Mouse (Mus musculus): ENCODE data around the gene Spns1. TPM values are rescaled to one million over a fixed set of nuclear protein-coding genes. Genes with fewer than 3 reads are reported as not detected.
"Not testable (repeated sequence)": the region's sequence is repeated elsewhere in the genome, so short reads cannot be mapped to it uniquely, and the experiment has no call there.

Gene Spns1
- total RNA-seq, 2 experiments from 2014 or later = 22.9 to 23.3 TPM

DNA sequence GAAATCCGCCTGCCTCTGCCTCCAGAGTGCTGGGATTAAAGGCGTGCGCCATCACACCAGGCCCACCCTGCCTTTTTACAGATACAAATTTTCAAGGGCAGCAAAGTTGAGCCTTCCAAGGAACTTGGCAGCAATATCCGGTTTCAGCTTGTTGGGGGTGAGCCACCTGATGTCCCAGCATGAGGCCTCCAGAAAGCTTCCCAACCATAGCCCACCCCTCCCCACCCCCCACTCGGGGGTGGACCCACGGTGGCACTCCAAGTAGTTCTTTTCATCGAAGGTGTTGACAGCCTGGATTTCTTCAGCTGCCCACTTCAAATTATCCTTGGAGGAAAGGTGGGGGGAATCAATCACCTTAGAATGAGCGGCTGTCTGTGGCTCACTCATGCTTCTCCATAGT, 38.3 kb downstream of the Spns1 start:
- DNase-seq = no peak

- no peak for DNase-seq
These were observed 41.7 kb downstream of the Spns1 start for GRCm38 (mm10) chr7:126335556-126335955.

- no peak for DNase-seq
These were observed 44.6 kb downstream of the Spns1 start for GRCm38 (mm10) chr7:126332691-126333090.

GRCm38 (mm10) chr7:126330693-126331092, 46.6 kb downstream of the Spns1 start:
- DNase-seq = no peak

DNA sequence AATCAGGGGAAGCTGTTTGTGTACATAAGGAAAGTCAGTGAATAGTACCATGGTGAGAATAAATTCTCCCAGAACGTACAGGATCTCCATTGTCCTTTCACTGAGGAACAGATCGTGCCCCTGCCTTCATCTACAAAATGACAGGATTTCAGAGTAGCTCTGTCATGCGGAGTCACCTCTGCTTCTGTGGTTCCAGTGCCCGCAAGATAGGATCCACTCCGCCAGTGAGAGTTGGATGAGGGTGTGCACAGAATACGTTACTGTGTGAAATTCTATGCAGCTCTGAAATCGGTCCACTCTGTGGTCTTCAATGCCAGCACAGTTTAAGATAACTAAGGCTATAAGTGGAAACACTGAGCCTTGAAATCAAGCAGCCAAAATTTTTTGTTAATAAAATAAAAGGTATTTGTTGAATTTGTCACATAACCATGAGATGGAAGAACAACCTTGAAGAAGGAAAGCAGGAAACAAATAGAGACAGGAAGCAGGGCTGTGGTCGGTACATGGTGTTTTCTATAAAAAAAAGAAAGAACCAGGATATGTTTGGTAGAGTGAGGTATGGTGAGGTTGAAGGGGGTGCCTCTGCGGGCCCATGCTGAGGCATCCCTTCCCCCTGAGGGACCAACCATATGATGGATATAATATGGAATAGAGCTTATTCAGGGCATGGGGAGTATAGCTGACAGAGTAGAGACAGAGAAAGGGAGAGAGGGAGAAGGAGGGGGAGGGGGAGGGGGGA, 47.2 kb downstream of the Spns1 start:
- no peak for DNase-seq

DNA sequence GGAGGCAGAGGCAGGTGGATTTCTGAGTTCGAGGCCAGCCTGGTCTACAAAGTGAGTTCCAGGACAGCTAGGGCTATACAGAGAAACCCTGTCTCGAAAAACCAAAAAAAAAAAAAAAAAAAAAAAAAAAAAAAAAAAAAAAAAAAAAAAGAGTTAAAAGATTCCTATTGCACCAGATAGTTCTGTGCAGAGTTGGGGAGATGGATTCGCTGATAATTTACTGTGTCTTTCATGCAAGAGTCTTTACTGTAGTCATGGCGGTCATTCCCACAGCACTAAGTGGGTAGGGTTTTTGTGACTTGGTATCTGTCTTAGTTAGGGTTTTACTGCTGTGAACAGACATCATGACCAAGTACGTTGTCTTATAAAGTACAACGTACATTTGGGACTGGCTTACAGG, 48.4 kb downstream of the Spns1 start:
- DNase-seq = not testable (repeated sequence)

DNA sequence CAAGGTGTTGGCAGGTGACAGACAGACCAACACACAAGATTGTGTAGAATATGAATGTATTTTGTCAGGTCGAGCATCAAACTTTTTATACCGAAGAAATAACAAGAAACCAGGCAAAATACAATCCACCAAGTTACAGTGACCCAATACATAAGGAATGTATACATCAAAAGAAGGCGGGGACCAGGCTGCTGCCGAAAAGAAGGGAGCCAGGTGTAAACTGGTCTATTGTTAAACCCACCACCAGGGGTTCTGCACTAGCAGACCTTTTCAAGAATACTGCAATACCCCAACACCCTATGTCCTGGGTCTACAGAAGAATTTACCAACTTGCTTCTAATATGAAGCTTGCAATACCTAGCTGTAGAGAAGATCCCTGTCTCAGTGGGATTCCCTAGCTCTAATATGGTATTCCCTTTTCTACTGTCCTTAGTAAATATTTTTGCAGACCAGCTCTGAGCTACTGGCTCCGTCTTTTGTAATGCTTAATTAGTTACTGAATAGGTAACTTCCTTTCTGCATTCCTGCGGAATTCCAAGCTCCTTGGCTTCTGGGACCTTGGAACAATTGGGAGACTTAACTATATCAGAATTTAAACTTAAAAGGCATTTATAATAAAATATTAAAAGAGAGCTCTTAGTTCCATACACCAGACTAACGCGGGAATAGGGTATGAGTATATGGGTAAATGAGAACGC, 51.5 kb downstream of the Spns1 start:
- not testable (repeated sequence) for DNase-seq

- DNase-seq = no peak
These were observed 52.5 kb downstream of the Spns1 start for GRCm38 (mm10) chr7:126324791-126325190.

GRCm38 (mm10) chr7:126323729-126324128, 53.5 kb downstream of the Spns1 start:
- peak; percentile 21 for DNase-seq

Small RNA genes lying within 50 kb of the gene (microRNA-seq; reads per million reads assigned to microRNA genes)
- 0 reads per million in 2 experiments for gene Mir7058 (ENCODE audit: borderline replicate concordance in 2 of 2)

Other genes starting within 250 kb of the Spns1 start
- 10 to 100 TPM; 15.8 to 16.0 TPM for gene Xpo6, start 176.9 kb downstream of the Spns1 start, total RNA-seq (2021)
- 10 to 100 TPM; 22.2 to 25.0 TPM for gene Sbk1, start 104.8 kb downstream of the Spns1 start, total RNA-seq (2021)
- under 1 TPM in 1 of 2 experiments, not detected in 1; 0.43 TPM for gene Lat, start 7.9 kb downstream of the Spns1 start, total RNA-seq (2021)
- 1 to 10 TPM; 2.8 to 3.2 TPM for gene Nfatc2ip, start 19.3 kb upstream of the Spns1 start, total RNA-seq (2021)
- gene Cd19, start 37.4 kb upstream of the Spns1 start, total RNA-seq (2021) = under 1 TPM in 1 of 2 experiments, not detected in 1; 0.48 TPM
- 10 to 100 TPM; 11.2 to 14.6 TPM for gene Rabep2, start 51.3 kb upstream of the Spns1 start, total RNA-seq (2021)
- gene Atp2a1, start 85.7 kb upstream of the Spns1 start, total RNA-seq (2021) = over 10,000 TPM; 22,501 to 25,220 TPM
- gene Sh2b1, start 98.0 kb upstream of the Spns1 start, total RNA-seq (2021) = 10 to 100 TPM; 41.5 to 43.9 TPM
- gene Tufm, start 109.9 kb upstream of the Spns1 start, total RNA-seq (2021) = 100 to 1,000 TPM; 131 to 139 TPM
- gene Atxn2l, start 126.0 kb upstream of the Spns1 start, total RNA-seq (2021) = 10 to 100 TPM; 26.0 to 26.4 TPM
- gene Eif3c, start 189.0 kb upstream of the Spns1 start, total RNA-seq (2021) = 100 to 1,000 TPM; 130 to 138 TPM
- gene Apobr, start 207.5 kb upstream of the Spns1 start, total RNA-seq (2021) = under 1 TPM; 0.26 to 0.59 TPM
- gene Cln3, start 208.4 kb upstream of the Spns1 start, total RNA-seq (2021) = 10 to 100 TPM in 1 of 2 experiments, 1 to 10 TPM in 1; 8.8 to 10.6 TPM
- gene Il27, start 217.5 kb upstream of the Spns1 start, total RNA-seq (2021) = not detected

Data from gastrocnemius, postnatal 25 days (tissue).